Mouse (Mus musculus): ENCODE data around the gene Shroom1. TPM values are rescaled to one million over a fixed set of nuclear protein-coding genes. Genes with fewer than 3 reads are reported as not detected.
A peak's percentile ranks its signal among the peaks of the same experiment; 100 is the strongest.

Shroom1 gene
- polyA plus RNA-seq, 1 experiment from 2014 or later, result 3.5 TPM

- no peak overlapping the region for H3K4me2 ChIP-seq
- no peak overlapping the region for H3K4me3 ChIP-seq
- WGBS, result 30% methylated on average over 5 of the region's 5 CpGs
- H3K27me3 ChIP-seq, result peaks cover 15% of the 10 kb centered on the region
- no peaks in the 10 kb centered on the region for H3K36me3 ChIP-seq
- peak; percentile 66; the same call in 1 of the 2 replicates for ATAC-seq (ENCODE audit: low FRiP score, low read depth)
- no peak overlapping the region for H3K27ac ChIP-seq (replicated peaks)
- H3K9ac ChIP-seq, result no peak overlapping the region
- peaks cover 2% of the 10 kb centered on the region; the same call in 1 of the 2 replicates for H3K4me1 ChIP-seq (replicated peaks)
- no peaks in the 10 kb centered on the region for H3K9me3 ChIP-seq
Observed at GRCm38 (mm10) chr11:53505026-53505663, 48.1 kb downstream of the Shroom1 start.

DNA sequence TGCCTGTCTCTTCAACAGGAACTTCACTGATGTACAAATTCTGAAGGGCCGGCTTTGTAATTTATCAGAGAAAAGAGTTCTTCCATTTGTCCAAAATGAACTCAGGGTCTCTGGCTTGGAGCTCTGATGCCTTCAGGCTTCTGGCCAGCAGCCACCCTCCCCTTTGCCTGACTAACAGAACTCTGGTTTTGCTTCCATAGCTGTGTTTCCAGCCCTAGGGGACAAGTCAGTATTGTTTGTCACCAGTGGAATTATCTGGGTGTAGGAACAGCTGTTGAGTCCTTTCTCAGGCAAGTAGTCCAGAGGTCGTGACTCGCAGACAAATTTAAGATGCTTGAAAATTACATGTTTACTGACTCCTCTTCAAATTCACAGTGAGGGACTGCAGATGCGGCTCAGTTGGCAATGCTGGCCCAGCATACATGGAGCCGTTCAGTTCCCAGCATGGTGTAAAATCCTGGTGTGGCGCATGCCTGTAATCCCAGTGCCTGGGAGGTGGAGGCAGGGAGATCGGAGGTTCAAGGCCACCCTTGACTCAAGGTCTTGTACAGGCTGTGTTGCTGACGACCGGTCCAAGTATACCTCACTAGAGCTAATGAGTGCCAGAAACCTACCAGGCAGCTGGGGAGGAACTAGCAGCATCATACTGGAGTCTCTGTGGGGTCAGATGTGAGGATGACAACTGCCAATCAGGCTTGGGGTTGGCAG is 50.2 kb downstream of the Shroom1 start:
- H3K4me2 ChIP-seq, result no peak overlapping the region
- no peaks in the 10 kb centered on the region for H3K9me3 ChIP-seq
- no peak for ATAC-seq (ENCODE audit: low FRiP score, low read depth)
- WGBS, result 83% methylated on average over 9 of the region's 9 CpGs
- no peak overlapping the region for H3K4me3 ChIP-seq
- H3K9ac ChIP-seq, result no peak overlapping the region
- H3K27ac ChIP-seq (replicated peaks), result no peak overlapping the region
- peaks cover 2% of the 10 kb centered on the region; the same call in 1 of the 2 replicates for H3K4me1 ChIP-seq (replicated peaks)
- no peaks in the 10 kb centered on the region for H3K36me3 ChIP-seq
- peaks cover 7% of the 10 kb centered on the region; the same call in 1 of the 2 replicates for H3K27me3 ChIP-seq

- Histone ChIP-seq H3K9me3 (no peaks in the 10 kb centered on the region), H3K36me3 (no peaks in the 10 kb centered on the region), H3K27ac (replicated peaks) (no peak overlapping the region), H3K9ac (no peak overlapping the region), H3K4me1 (replicated peaks) (peaks cover 2% of the 10 kb centered on the region; the same call in 1 of the 2 replicates), H3K4me2 (no peak overlapping the region), H3K4me3 (no peak overlapping the region), H3K27me3 (peaks cover 7% of the 10 kb centered on the region; the same call in 1 of the 2 replicates)
- 36% methylated on average over 7 of the region's 7 CpGs for WGBS
- no peak for ATAC-seq (ENCODE audit: low FRiP score, low read depth)
Observed at GRCm38 (mm10) chr11:53508152-53508551, 51.1 kb downstream of the Shroom1 start.

DNA sequence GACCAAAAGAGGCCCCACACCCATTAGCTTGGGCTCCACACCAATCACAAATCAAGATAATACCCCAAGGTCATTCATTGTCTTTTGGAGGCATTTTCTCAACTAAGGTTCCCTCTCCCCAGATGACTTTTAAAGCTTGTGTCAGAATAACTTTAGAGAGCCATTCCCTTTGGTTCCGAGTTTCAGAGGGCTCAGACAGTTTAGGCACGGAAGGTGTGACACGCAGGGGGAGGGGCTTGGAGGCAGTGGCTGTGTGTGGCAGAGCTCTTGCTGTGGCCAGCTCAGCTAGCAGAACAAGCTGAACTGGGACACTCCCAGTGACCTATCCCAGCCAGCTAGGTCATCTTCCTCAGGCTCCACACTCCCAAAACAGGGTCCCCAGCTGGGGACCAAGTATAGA is 51.6 kb downstream of the Shroom1 start:
- Histone ChIP-seq H3K9me3 (no peaks in the 10 kb centered on the region), H3K4me1 (replicated peaks) (peaks cover 2% of the 10 kb centered on the region; the same call in 1 of the 2 replicates), H3K9ac (no peak overlapping the region), H3K36me3 (no peaks in the 10 kb centered on the region), H3K4me3 (no peak overlapping the region), H3K4me2 (no peak overlapping the region), H3K27me3 (peaks cover 7% of the 10 kb centered on the region; the same call in 1 of the 2 replicates), H3K27ac (replicated peaks) (no peak overlapping the region)
- ATAC-seq (ENCODE audit: low FRiP score, low read depth), result no peak
- 71% methylated on average over 3 of the region's 3 CpGs for WGBS

- no peak for ATAC-seq (ENCODE audit: low FRiP score, low read depth)
- peaks cover 2% of the 10 kb centered on the region; the same call in 1 of the 2 replicates for H3K4me1 ChIP-seq (replicated peaks)
- no peak overlapping the region for H3K4me3 ChIP-seq
- peaks cover 14% of the 10 kb centered on the region; the same call in 1 of the 2 replicates for H3K27me3 ChIP-seq
- H3K9ac ChIP-seq, result no peak overlapping the region
- 49% methylated on average over 5 of the region's 5 CpGs for WGBS
- H3K36me3 ChIP-seq, result no peaks in the 10 kb centered on the region
- no peak overlapping the region for H3K27ac ChIP-seq (replicated peaks)
- H3K9me3 ChIP-seq, result no peaks in the 10 kb centered on the region
- H3K4me2 ChIP-seq, result no peak overlapping the region
Observed at GRCm38 (mm10) chr11:53510351-53510750, 53.3 kb downstream of the Shroom1 start.

DNA sequence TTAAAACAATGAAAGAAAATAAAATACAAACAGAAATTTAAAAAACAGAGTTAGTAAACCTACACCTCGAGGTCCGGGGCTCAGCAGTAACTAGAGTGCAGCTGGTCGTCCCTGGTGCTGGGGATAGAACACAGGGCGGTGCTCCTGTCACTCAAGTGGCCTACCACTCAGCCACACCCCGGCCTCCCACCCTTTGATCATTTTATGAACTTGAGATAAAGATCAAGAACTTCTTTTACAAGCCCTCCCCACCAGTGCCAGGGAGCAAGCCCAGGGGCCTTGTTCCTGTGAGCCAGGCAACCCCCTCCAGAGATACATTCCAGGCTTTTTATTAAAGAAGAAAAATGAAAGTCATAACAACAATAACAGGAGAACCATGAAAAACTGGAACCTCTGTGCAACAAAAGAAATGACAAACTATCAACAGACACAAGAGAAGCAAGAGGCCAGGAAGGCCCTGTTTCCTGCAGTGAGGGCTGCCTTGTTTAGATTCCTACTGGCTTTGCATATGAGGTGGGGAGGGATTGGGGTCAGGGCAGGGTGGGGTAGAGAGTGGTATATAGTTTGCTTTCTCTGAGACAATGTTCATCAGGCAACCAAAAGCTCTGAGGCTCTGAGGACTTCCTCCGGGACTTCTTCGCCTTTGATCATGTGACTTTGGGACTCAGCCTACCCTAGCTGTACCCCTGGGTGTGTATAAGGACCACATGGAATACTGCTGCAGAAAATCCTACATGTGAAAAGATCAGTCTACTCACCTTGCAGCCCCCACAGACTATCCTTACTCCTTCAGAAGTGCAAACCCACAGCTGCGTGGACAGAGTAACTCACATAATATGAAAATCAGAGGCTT is 60.0 kb downstream of the Shroom1 start:
- no peak for ATAC-seq (ENCODE audit: low FRiP score, low read depth)
- WGBS, result 41% methylated on average over 8 of the region's 8 CpGs

More for the DNA sequence above, 60.0 kb downstream of the Shroom1 start:
- Histone ChIP-seq H3K27me3 (peaks cover 16% of the 10 kb centered on the region; the same call in 1 of the 2 replicates), H3K4me2 (no peak overlapping the region), H3K9me3 (no peaks in the 10 kb centered on the region), H3K4me3 (no peak overlapping the region), H3K4me1 (replicated peaks) (peaks cover 28% of the 10 kb centered on the region), H3K27ac (replicated peaks) (no peak overlapping the region), H3K9ac (no peak overlapping the region), H3K36me3 (no peaks in the 10 kb centered on the region)

Small RNAs within 50 kb of the gene (microRNA-seq; reads per million reads assigned to microRNA genes)
- gene Mir6920, result not detected

Other genes with a start within 250 kb of the Shroom1 start
- 45.3 and 46.9 TPM in 2 replicates for gene Hspa4, start 156.7 kb upstream of the Shroom1 start, polyA plus RNA-seq (2015; fragmentation: Nextera tagmentation; extraction: Ambion mirVana)
- gene Zcchc10, start 132.5 kb upstream of the Shroom1 start, polyA plus RNA-seq (2015; fragmentation: Nextera tagmentation; extraction: Ambion mirVana), result 15.0 and 15.1 TPM in 2 replicates
- 43.9 and 63.2 TPM in 2 replicates for gene Aff4, start 106.4 kb upstream of the Shroom1 start, polyA plus RNA-seq (2015; fragmentation: Nextera tagmentation; extraction: Ambion mirVana)
- gene Leap2, start 34.0 kb upstream of the Shroom1 start, polyA plus RNA-seq (2015; fragmentation: Nextera tagmentation; extraction: Ambion mirVana), result 0.52 TPM in 1 of 2 replicates, not detected in the other
- gene Uqcrq, start 26.4 kb upstream of the Shroom1 start, polyA plus RNA-seq (2015; fragmentation: Nextera tagmentation; extraction: Ambion mirVana), result 797 and 823 TPM in 2 replicates
- 2.9 and 3.2 TPM in 2 replicates for gene Gdf9, start 26.2 kb upstream of the Shroom1 start, polyA plus RNA-seq (2015; fragmentation: Nextera tagmentation; extraction: Ambion mirVana)
- gene Gm10447, start 95 bp upstream of the Shroom1 start, polyA plus RNA-seq (2015; fragmentation: Nextera tagmentation; extraction: Ambion mirVana), result 0.07 TPM in 1 of 2 replicates, not detected in the other
- not detected in 2 replicates for gene Gm9837, start 13.3 kb downstream of the Shroom1 start, polyA plus RNA-seq (2015; fragmentation: Nextera tagmentation; extraction: Ambion mirVana)
- 0.38 TPM in 1 of 2 replicates, not detected in the other for gene Gm9945, start 23.0 kb downstream of the Shroom1 start, polyA plus RNA-seq (2015; fragmentation: Nextera tagmentation; extraction: Ambion mirVana)
- gene Sowaha, start 23.1 kb downstream of the Shroom1 start, polyA plus RNA-seq (2015; fragmentation: Nextera tagmentation; extraction: Ambion mirVana), result 1.3 and 1.6 TPM in 2 replicates
- gene Sept8, start 62.1 kb downstream of the Shroom1 start, polyA plus RNA-seq (2015; fragmentation: Nextera tagmentation; extraction: Ambion mirVana), result 18.6 and 20.7 TPM in 2 replicates
- 318 and 324 TPM in 2 replicates for gene Kif3a, start 110.2 kb downstream of the Shroom1 start, polyA plus RNA-seq (2015; fragmentation: Nextera tagmentation; extraction: Ambion mirVana)
- 3.6 and 5.8 TPM in 2 replicates for gene Il4, start 161.5 kb downstream of the Shroom1 start, polyA plus RNA-seq (2015; fragmentation: Nextera tagmentation; extraction: Ambion mirVana)
- not detected in 2 replicates for gene Il13, start 177.5 kb downstream of the Shroom1 start, polyA plus RNA-seq (2015; fragmentation: Nextera tagmentation; extraction: Ambion mirVana)